Mouse (Mus musculus) hindbrain, embryonic 16.5 days (tissue): ENCODE results near the gene Phykpl. TPM values are rescaled to one million over a fixed set of nuclear protein-coding genes. Genes with fewer than 3 reads are reported as not detected.

ENCODE experiments used
- ATAC-seq: fragments of 200-750 bp; cut with Nextera tagmentation; 2 replicates; pipeline ENCODE4 v1.8.0; 2017; ENCODE audit warnings: moderate TSS enrichment, moderate library complexity
- H3K27ac ChIP-seq: fragments of 300-500 bp; sonication (generic); 2 replicates; pipeline ENCODE4 v1.5.1; 2014; ENCODE audit warnings: low read depth, mild to moderate bottlenecking, control low read depth, low read length, moderate library complexity
- H3K27me3 ChIP-seq: fragments of 300-500 bp; sonication (generic); replicated peaks from 2 replicates; pipeline ENCODE4 v1.6.1; 2014; ENCODE audit warnings: low read length; ENCODE audit not compliant: control insufficient read depth, insufficient read depth
- H3K36me3 ChIP-seq: fragments of 300-500 bp; sonication (generic); 2 replicates; pipeline ENCODE4 v1.6.1; 2014; ENCODE audit warnings: mild to moderate bottlenecking, low read length, moderate library complexity, mixed read lengths; ENCODE audit not compliant: control insufficient read depth, insufficient read depth
- H3K4me1 ChIP-seq: fragments of 300-500 bp; sonication (generic); 2 replicates; pipeline ENCODE4 v1.6.1; 2014; ENCODE audit warnings: low read depth, low read length; ENCODE audit not compliant: control insufficient read depth, insufficient read depth
- H3K4me2 ChIP-seq: fragments of 300-500 bp; sonication (generic); 2 replicates; pipeline ENCODE4 v1.6.1; 2014; ENCODE audit warnings: mild to moderate bottlenecking, low read length, control low read depth, moderate library complexity
- H3K4me3 ChIP-seq: fragments of 300-500 bp; sonication (generic); 2 replicates; pipeline ENCODE4 v1.5.1; 2014; ENCODE audit warnings: mild to moderate bottlenecking, low read length, control low read depth, moderate library complexity
- H3K9ac ChIP-seq: fragments of 300-500 bp; sonication (generic); 2 replicates; pipeline ENCODE4 v1.6.1; 2014; ENCODE audit warnings: low read depth, mild to moderate bottlenecking, control low read depth, low read length, moderate library complexity
- H3K9me3 ChIP-seq: fragments of 300-500 bp; sonication (generic); 2 replicates; pipeline ENCODE4 v1.6.1; 2014; ENCODE audit warnings: mild to moderate bottlenecking, low read length, moderate library complexity; ENCODE audit not compliant: control insufficient read depth
- WGBS: fragments of 180-500 bp; shearing (Covaris S2); extraction: QIAGEN DNeasy Blood & Tissue Kit; methylation state at CpG from one replicate; pipeline ENCODE4 v1.1.7; 2014; 5-methylcytosine and 5-hydroxymethylcytosine counted together
- polyA plus RNA-seq: library from polyadenylated mRNA; unstranded; fragments of >200 nt; fragmentation: Nextera tagmentation; extraction: Ambion mirVana; gene quantifications from 2 replicates; pipeline ENCODE4 v1.2.1, GENCODE M21; 2015

Phykpl gene
- polyA plus RNA-seq, 1 experiment from 2014 or later = 9.2 TPM

DNA sequence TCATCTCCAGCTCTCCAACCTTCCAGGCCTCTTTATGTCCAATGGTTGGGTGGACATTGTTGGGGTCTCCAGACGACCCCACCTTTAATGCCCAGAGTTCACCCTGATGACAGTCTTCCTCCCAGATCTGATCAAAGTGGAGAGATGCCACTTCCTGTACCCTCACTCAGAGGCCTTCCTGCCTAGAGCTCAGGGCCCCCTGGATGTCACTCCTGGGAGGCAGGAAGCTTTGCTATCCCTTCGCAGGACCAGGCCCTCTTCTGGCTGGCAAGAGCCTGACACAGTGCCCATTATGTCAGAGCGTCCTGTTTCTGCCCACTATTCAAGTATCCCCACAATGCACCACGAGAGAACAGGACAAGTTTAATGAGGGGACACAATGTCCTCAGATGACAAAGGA lies 5.5 kb upstream of the Phykpl start:
- Histone ChIP-seq H3K9ac (no peak overlapping the region), H3K4me1 (peaks cover 3% of the 10 kb centered on the region), H3K36me3 (no peaks in the 10 kb centered on the region), H3K9me3 (no peaks in the 10 kb centered on the region), H3K4me3 (no peak overlapping the region), H3K4me2 (no peak overlapping the region), H3K27ac (no peak overlapping the region), H3K27me3 (no peaks in the 10 kb centered on the region)
- no peak for ATAC-seq
- 68% methylated on average over 4 of the region's 4 CpGs for WGBS

- H3K9ac ChIP-seq = no peak overlapping the region
- no peak overlapping the region for H3K4me3 ChIP-seq
- H3K9me3 ChIP-seq = no peaks in the 10 kb centered on the region
- no peak overlapping the region for H3K4me2 ChIP-seq
- 25% methylated on average over 8 of the region's 8 CpGs for WGBS
- no peak overlapping the region for H3K27ac ChIP-seq
- no peaks in the 10 kb centered on the region for H3K27me3 ChIP-seq
- no peak for ATAC-seq
- peaks cover 13% of the 10 kb centered on the region for H3K4me1 ChIP-seq
- 0 out of 2 replicates have a peak, but pooled peaks cover 2% of the 10 kb centered on the region for H3K36me3 ChIP-seq
Observed at GRCm38 (mm10) chr11:51582713-51583112, 1.8 kb upstream of the Phykpl start.

DNA sequence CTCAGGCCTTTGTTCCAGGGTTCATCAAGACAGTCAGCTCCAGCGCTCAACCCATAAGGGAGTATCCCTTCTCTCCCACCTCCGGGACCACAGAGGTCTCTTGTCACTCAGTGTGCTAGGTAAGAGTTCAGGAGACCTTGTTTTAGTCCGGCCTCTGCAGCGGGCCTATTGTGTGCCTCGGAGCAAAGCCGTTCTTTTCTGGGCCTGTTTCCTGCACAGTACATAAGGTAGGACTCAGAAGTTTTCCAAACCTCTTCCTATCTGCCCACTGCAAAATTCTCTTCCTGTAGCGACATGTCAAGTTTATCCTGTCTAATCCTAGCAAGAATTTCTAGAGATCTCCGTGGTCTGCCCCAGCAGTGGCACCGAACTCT lies 513 bp upstream of the Phykpl start:
- H3K9me3 ChIP-seq = no peaks in the 10 kb centered on the region
- peaks cover 13% of the 10 kb centered on the region for H3K4me1 ChIP-seq
- H3K36me3 ChIP-seq = peaks cover 6% of the 10 kb centered on the region; the same call in 1 of the 2 replicates
- peak overlapping the region; percentile 90 for H3K27ac ChIP-seq
- peak overlapping the region; percentile 78 for H3K4me2 ChIP-seq
- H3K9ac ChIP-seq = peak overlapping the region; percentile 72
- H3K4me3 ChIP-seq = peak overlapping the region; percentile 70
- 5% methylated on average over 9 of the region's 9 CpGs for WGBS
- no peaks in the 10 kb centered on the region for H3K27me3 ChIP-seq
- ATAC-seq = peak; percentile 40

GRCm38 (mm10) chr11:51585608-51586252 lies 1.2 kb downstream of the Phykpl start:
- Histone ChIP-seq H3K27me3 (no peaks in the 10 kb centered on the region), H3K4me1 (peaks cover 13% of the 10 kb centered on the region), H3K4me3 (no peak overlapping the region), H3K27ac (no peak overlapping the region), H3K9ac (peak overlapping the region; percentile 72; the same call in 1 of the 2 replicates), H3K4me2 (peak overlapping the region; percentile 78), H3K36me3 (peaks cover 7% of the 10 kb centered on the region; the same call in 1 of the 2 replicates), H3K9me3 (no peaks in the 10 kb centered on the region)
- 0 out of 2 replicates have a peak, but pooled peaks have one; percentile 3 for ATAC-seq
- WGBS = 61% methylated on average over 8 of the region's 8 CpGs

- Histone ChIP-seq H3K4me2 (no peak overlapping the region), H3K27ac (no peak overlapping the region), H3K9me3 (no peaks in the 10 kb centered on the region), H3K27me3 (no peaks in the 10 kb centered on the region), H3K4me1 (peaks cover 13% of the 10 kb centered on the region), H3K4me3 (no peak overlapping the region), H3K36me3 (peaks cover 7% of the 10 kb centered on the region; the same call in 1 of the 2 replicates), H3K9ac (no peak overlapping the region)
- 93% methylated on average over 13 of the region's 13 CpGs for WGBS
- no peak for ATAC-seq
Observed at GRCm38 (mm10) chr11:51586411-51586810, 1.9 kb downstream of the Phykpl start.

DNA sequence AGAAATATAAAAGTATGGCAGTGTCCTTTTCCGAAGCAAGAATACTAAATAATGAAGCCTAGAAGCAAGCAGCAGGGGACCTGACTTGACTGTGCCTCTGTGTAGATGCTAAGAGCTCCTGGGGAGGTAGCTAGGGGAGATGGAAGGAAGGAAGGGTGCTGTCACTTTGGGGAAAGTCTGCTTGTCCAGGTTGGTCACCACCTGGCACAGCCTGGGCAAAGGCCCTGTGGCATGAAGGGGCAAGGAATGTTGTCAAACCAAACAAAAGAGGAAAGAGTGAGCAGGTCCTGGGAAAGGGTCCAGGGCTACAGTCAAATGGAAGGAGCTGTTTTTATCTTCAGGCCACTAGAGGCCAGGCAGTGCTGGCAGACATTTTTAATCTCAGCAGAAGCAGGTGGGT lies 2.5 kb downstream of the Phykpl start:
- ATAC-seq = no peak
- Histone ChIP-seq H3K4me3 (no peak overlapping the region), H3K27ac (no peak overlapping the region), H3K9me3 (no peaks in the 10 kb centered on the region), H3K4me1 (peaks cover 13% of the 10 kb centered on the region), H3K9ac (no peak overlapping the region), H3K4me2 (no peak overlapping the region), H3K27me3 (no peaks in the 10 kb centered on the region), H3K36me3 (peaks cover 7% of the 10 kb centered on the region; the same call in 1 of the 2 replicates)
- 92% methylated on average over 1 of the region's 1 CpGs for WGBS

GRCm38 (mm10) chr11:51588833-51589232 lies 4.3 kb downstream of the Phykpl start:
- no peak overlapping the region for H3K4me3 ChIP-seq
- H3K4me2 ChIP-seq = no peak overlapping the region
- no peaks in the 10 kb centered on the region for H3K9me3 ChIP-seq
- no peak for ATAC-seq
- 97% methylated on average over 3 of the region's 3 CpGs for WGBS
- H3K27me3 ChIP-seq = no peaks in the 10 kb centered on the region
- H3K27ac ChIP-seq = no peak overlapping the region
- H3K36me3 ChIP-seq = peaks cover 18% of the 10 kb centered on the region; the same call in 1 of the 2 replicates
- peaks cover 12% of the 10 kb centered on the region for H3K4me1 ChIP-seq
- no peak overlapping the region for H3K9ac ChIP-seq

DNA sequence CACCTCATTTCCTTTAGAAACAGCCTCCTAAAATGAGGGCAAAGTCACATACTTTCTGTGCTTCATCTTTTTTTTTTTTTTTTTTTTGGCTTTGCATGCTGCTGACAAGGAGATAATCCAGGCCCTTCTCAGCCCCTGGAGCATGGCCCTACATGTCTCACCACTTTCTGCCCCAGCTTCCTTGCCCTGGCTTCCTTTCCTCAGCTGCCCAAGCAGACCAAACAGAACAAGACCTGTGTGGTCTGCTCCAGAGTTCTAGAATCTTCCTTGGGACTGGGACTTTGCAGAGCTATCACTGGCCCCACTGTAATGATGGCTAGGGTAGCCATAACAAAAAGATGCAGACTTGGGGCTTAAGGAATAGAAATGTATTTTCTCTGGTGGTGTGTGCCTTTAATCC lies 5.4 kb downstream of the Phykpl start:
- Histone ChIP-seq H3K9me3 (no peaks in the 10 kb centered on the region), H3K4me2 (no peak overlapping the region), H3K36me3 (peaks cover 24% of the 10 kb centered on the region; the same call in 1 of the 2 replicates), H3K27ac (no peak overlapping the region), H3K27me3 (no peaks in the 10 kb centered on the region), H3K4me1 (peaks cover 8% of the 10 kb centered on the region), H3K9ac (no peak overlapping the region), H3K4me3 (no peak overlapping the region)
- no peak for ATAC-seq

DNA sequence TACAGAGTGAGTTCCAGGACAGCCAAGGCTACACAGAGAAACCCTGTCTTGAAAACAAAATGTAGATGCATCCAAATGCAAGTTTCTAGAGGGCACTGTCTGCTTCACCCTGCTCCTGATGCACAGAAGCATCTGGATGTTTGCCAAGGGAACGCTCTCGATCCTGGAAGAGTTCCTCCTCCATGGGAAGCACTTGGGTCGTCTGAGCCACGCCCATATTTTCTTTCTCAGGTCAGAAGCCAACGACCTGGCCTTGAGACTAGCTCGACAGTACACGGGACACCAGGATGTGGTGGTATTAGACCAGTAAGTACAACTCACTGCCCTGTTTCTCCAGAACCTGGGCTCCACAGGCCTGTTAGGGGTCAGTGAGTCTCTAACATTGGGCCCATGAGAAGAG lies 6.6 kb downstream of the Phykpl start:
- Histone ChIP-seq H3K9me3 (no peaks in the 10 kb centered on the region), H3K4me1 (no peaks in the 10 kb centered on the region), H3K27me3 (no peaks in the 10 kb centered on the region), H3K27ac (no peak overlapping the region), H3K9ac (no peak overlapping the region), H3K4me2 (no peak overlapping the region), H3K4me3 (no peak overlapping the region), H3K36me3 (peaks cover 34% of the 10 kb centered on the region)
- no peak for ATAC-seq
- WGBS = 76% methylated on average over 7 of the region's 7 CpGs
